Mouse (Mus musculus) megakaryocyte, embryonic 14.5 days (primary cell): ENCODE measurements around the gene Pygo1. TPM values are rescaled to one million over a fixed set of nuclear protein-coding genes. Genes with fewer than 3 reads are reported as not detected.

Source experiments
- H3K27me3 ChIP-seq: replicated peaks from 2 replicates; pipeline ENCODE3; 2012; ENCODE audit warnings: inconsistent platforms
- H3K36me3 ChIP-seq: replicated peaks from 2 replicates; pipeline ENCODE3; 2012; ENCODE audit warnings: low read length, inconsistent platforms, mixed read lengths
- H3K4me1 ChIP-seq: 2 replicates; pipeline ENCODE4 v1.6.1; 2012; ENCODE audit warnings: inconsistent platforms
- H3K4me3 ChIP-seq: replicated peaks from 2 replicates; pipeline ENCODE3; 2012; ENCODE audit warnings: moderate library complexity, mild to moderate bottlenecking, inconsistent platforms
- H3K9me3 ChIP-seq: 2 replicates; pipeline ENCODE4 v1.6.1; 2012; ENCODE audit warnings: inconsistent platforms
- FLI1 ChIP-seq: IDR thresholded peaks from 2 replicates; pipeline ENCODE4 v1.6.1; 2012; ENCODE audit warnings: low read length, inconsistent platforms, mixed read lengths
- GATA1 ChIP-seq: IDR thresholded peaks from 3 replicates; pipeline ENCODE4 v1.6.1; 2012; ENCODE audit warnings: mixed read lengths, low read length, inconsistent platforms, borderline replicate concordance
- polyA plus RNA-seq: library from polyadenylated mRNA; stranded (reverse); fragments of >175 nt; gene quantifications from 2 replicates; pipeline ENCODE4 v1.2.3, GENCODE M21; 2012; ENCODE audit warnings: low replicate concordance; ENCODE audit not compliant: insufficient read depth

Gene Pygo1
- polyA plus RNA-seq, 1 experiment: not detected

- no peak overlapping the region for H3K4me3 ChIP-seq
- H3K36me3 ChIP-seq: no peaks in the 10 kb centered on the region
- peaks cover 5% of the 10 kb centered on the region for H3K27me3 ChIP-seq
- H3K9me3 ChIP-seq: peaks cover 5% of the 10 kb centered on the region; the same call in 1 of the 2 replicates
- no peaks in the 10 kb centered on the region for H3K4me1 ChIP-seq
- TF ChIP-seq GATA1: no peak
- no peak for TF ChIP-seq FLI1
Observed at GRCm38 (mm10) chr9:72890499-72891085, 34.9 kb upstream of the Pygo1 start.

- H3K9me3 ChIP-seq: peaks cover 5% of the 10 kb centered on the region; the same call in 1 of the 2 replicates
- no peak overlapping the region for H3K4me3 ChIP-seq
- no peaks in the 10 kb centered on the region for H3K4me1 ChIP-seq
- peaks cover 3% of the 10 kb centered on the region for H3K27me3 ChIP-seq
- TF ChIP-seq GATA1: no peak
- no peak for TF ChIP-seq FLI1
- no peaks in the 10 kb centered on the region for H3K36me3 ChIP-seq
Observed at GRCm38 (mm10) chr9:72892761-72893160, 32.7 kb upstream of the Pygo1 start.

GRCm38 (mm10) chr9:72894796-72895352 lies 30.6 kb upstream of the Pygo1 start:
- Histone ChIP-seq H3K27me3 (peaks cover 2% of the 10 kb centered on the region), H3K36me3 (no peaks in the 10 kb centered on the region), H3K4me3 (no peak overlapping the region), H3K9me3 (peaks cover 5% of the 10 kb centered on the region; the same call in 1 of the 2 replicates), H3K4me1 (no peaks in the 10 kb centered on the region)
- TF ChIP-seq GATA1 (no peak), FLI1 (no peak)

- Histone ChIP-seq H3K27me3 (peaks cover 4% of the 10 kb centered on the region), H3K4me3 (no peak overlapping the region), H3K9me3 (no peaks in the 10 kb centered on the region), H3K36me3 (no peaks in the 10 kb centered on the region), H3K4me1 (peaks cover 6% of the 10 kb centered on the region)
- TF ChIP-seq GATA1: no peak
- no peak for TF ChIP-seq FLI1
Observed at GRCm38 (mm10) chr9:72902057-72902456, 23.4 kb upstream of the Pygo1 start.

- TF ChIP-seq FLI1 (no peak), GATA1 (no peak)
- Histone ChIP-seq H3K4me1 (peaks cover 6% of the 10 kb centered on the region), H3K4me3 (no peak overlapping the region), H3K36me3 (no peaks in the 10 kb centered on the region), H3K27me3 (peaks cover 4% of the 10 kb centered on the region), H3K9me3 (no peaks in the 10 kb centered on the region)
Observed at GRCm38 (mm10) chr9:72902611-72903010, 22.8 kb upstream of the Pygo1 start.

GRCm38 (mm10) chr9:72906693-72907103 lies 18.7 kb upstream of the Pygo1 start:
- TF ChIP-seq GATA1 (no peak), FLI1 (no peak)
- no peaks in the 10 kb centered on the region for H3K36me3 ChIP-seq
- H3K4me3 ChIP-seq: no peak overlapping the region
- no peaks in the 10 kb centered on the region for H3K9me3 ChIP-seq
- peaks cover 6% of the 10 kb centered on the region for H3K27me3 ChIP-seq
- H3K4me1 ChIP-seq: peaks cover 6% of the 10 kb centered on the region

- no peak for TF ChIP-seq FLI1
- TF ChIP-seq GATA1: no peak
- Histone ChIP-seq H3K36me3 (no peaks in the 10 kb centered on the region), H3K4me3 (no peak overlapping the region), H3K9me3 (no peaks in the 10 kb centered on the region), H3K27me3 (peaks cover 10% of the 10 kb centered on the region), H3K4me1 (peaks cover 8% of the 10 kb centered on the region)
Observed at GRCm38 (mm10) chr9:72911381-72911780, 14.1 kb upstream of the Pygo1 start.

GRCm38 (mm10) chr9:72913551-72913950 lies 11.9 kb upstream of the Pygo1 start:
- peaks cover 11% of the 10 kb centered on the region for H3K27me3 ChIP-seq
- H3K4me3 ChIP-seq: no peak overlapping the region
- peaks cover 13% of the 10 kb centered on the region for H3K4me1 ChIP-seq
- H3K9me3 ChIP-seq: no peaks in the 10 kb centered on the region
- no peaks in the 10 kb centered on the region for H3K36me3 ChIP-seq
- TF ChIP-seq FLI1: no peak
- no peak for TF ChIP-seq GATA1

- H3K9me3 ChIP-seq: no peaks in the 10 kb centered on the region
- peaks cover 13% of the 10 kb centered on the region for H3K4me1 ChIP-seq
- peaks cover 15% of the 10 kb centered on the region for H3K27me3 ChIP-seq
- TF ChIP-seq FLI1: no peak
- no peak for TF ChIP-seq GATA1
- H3K36me3 ChIP-seq: no peaks in the 10 kb centered on the region
- H3K4me3 ChIP-seq: no peak overlapping the region
Observed at GRCm38 (mm10) chr9:72915728-72916127, 9.7 kb upstream of the Pygo1 start.

GRCm38 (mm10) chr9:72923068-72923467 lies 2.4 kb upstream of the Pygo1 start:
- peaks cover 74% of the 10 kb centered on the region for H3K27me3 ChIP-seq
- H3K4me1 ChIP-seq: peaks cover 11% of the 10 kb centered on the region
- H3K9me3 ChIP-seq: no peaks in the 10 kb centered on the region
- no peaks in the 10 kb centered on the region for H3K36me3 ChIP-seq
- TF ChIP-seq GATA1 (no peak), FLI1 (no peak)
- no peak overlapping the region for H3K4me3 ChIP-seq
